Mouse (Mus musculus) lung, adult 2 months (tissue): ENCODE measurements around the gene Parp8.

Source experiments
- CTCF ChIP-seq: fragments of 200-500 bp; IDR thresholded peaks from 2 replicates; pipeline ENCODE4 v1.5.1; 2011; ENCODE audit warnings: mild to moderate bottlenecking, low read length, control low read depth; ENCODE audit not compliant: insufficient read depth
- POLR2A ChIP-seq: fragments of 200-500 bp; IDR thresholded peaks from 2 replicates; pipeline ENCODE4 v1.6.1; 2011; ENCODE audit warnings: low read depth, mild to moderate bottlenecking, control low read depth, low read length, borderline replicate concordance; ENCODE audit errors: extremely low read depth

DNA sequence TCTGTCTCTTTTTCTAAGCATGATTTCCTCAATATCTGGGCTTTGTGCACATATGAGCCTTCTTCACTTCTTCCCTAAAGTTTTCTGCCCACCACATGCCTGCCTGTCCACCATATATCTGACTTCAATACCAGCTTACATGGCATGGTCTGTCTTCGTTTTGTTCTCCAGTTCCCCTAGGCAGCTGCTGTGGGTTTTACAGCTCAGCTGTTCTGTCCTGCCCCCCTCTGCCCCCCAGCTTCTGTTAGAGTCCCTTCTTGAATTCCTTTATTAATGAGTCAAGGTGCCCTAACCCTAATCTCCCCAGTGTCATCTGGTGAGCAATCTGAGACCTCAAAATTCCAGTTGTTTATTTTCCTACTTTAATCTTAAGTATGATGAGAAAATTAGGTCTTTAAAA, 155.1 kb downstream of the Parp8 start:
- no peak for TF ChIP-seq POLR2A
- no peak for TF ChIP-seq CTCF
